Mouse (Mus musculus): ENCODE results near the gene Vmn1r1. TPM values are rescaled to one million over a fixed set of nuclear protein-coding genes. Genes with fewer than 3 reads are reported as not detected.

Vmn1r1 gene
- polyA plus RNA-seq, 1 experiment from 2014 or later = not detected

- no peak overlapping the region for H3K4me3 ChIP-seq
- no peak overlapping the region for H3K27ac ChIP-seq (replicated peaks)
- peaks cover 17% of the 10 kb centered on the region for H3K4me1 ChIP-seq
- WGBS = 78% methylated on average over 3 of the region's 3 CpGs
- DNase-seq (ENCODE audit: low spot score) = no peak
- H3K27me3 ChIP-seq (ENCODE audit: low read depth, poor library complexity, severe bottlenecking) = no peaks in the 10 kb centered on the region
- no peaks in the 10 kb centered on the region for H3K9me3 ChIP-seq (replicated peaks)
- H3K36me3 ChIP-seq = no peaks in the 10 kb centered on the region
Measured at GRCm38 (mm10) chr1:182105023-182105422, 59.3 kb downstream of the Vmn1r1 start.

Other genes with a start within 250 kb of the Vmn1r1 start
- gene Enah, start 144.5 kb downstream of the Vmn1r1 start, polyA plus RNA-seq (2016; fragmentation: Nextera tagmentation; extraction: Ambion mirVana) = 23.2 and 26.9 TPM in 2 replicates
- 156 and 165 TPM in 2 replicates for gene Srp9, start 39.7 kb downstream of the Vmn1r1 start, polyA plus RNA-seq (2016; fragmentation: Nextera tagmentation; extraction: Ambion mirVana)
- 68.6 and 73.7 TPM in 2 replicates for gene Degs1, start 118.3 kb upstream of the Vmn1r1 start, polyA plus RNA-seq (2016; fragmentation: Nextera tagmentation; extraction: Ambion mirVana)
- 22.6 and 22.7 TPM in 2 replicates for gene Fbxo28, start 177.1 kb upstream of the Vmn1r1 start, polyA plus RNA-seq (2016; fragmentation: Nextera tagmentation; extraction: Ambion mirVana)
- gene Trp53bp2, start 244.7 kb upstream of the Vmn1r1 start, polyA plus RNA-seq (2016; fragmentation: Nextera tagmentation; extraction: Ambion mirVana) = 24.7 and 28.9 TPM in 2 replicates

Measured in midbrain, embryonic 10.5 days (tissue).